Mouse (Mus musculus) brain, adult 2 months (tissue): ENCODE results near the gene Hist1h3b.
A peak's percentile ranks its signal among the peaks of the same experiment; 100 is the strongest.
"Not testable (repeated sequence)": the region's sequence is repeated elsewhere in the genome, so short reads cannot be mapped to it uniquely, and the experiment has no call there.

Experiments
- DNase-seq: peaks from one replicate; pipeline ENCODE4 v3.0.0; 2011; ENCODE audit warnings: low read depth, low spot score

The Hist1h3b gene

DNA sequence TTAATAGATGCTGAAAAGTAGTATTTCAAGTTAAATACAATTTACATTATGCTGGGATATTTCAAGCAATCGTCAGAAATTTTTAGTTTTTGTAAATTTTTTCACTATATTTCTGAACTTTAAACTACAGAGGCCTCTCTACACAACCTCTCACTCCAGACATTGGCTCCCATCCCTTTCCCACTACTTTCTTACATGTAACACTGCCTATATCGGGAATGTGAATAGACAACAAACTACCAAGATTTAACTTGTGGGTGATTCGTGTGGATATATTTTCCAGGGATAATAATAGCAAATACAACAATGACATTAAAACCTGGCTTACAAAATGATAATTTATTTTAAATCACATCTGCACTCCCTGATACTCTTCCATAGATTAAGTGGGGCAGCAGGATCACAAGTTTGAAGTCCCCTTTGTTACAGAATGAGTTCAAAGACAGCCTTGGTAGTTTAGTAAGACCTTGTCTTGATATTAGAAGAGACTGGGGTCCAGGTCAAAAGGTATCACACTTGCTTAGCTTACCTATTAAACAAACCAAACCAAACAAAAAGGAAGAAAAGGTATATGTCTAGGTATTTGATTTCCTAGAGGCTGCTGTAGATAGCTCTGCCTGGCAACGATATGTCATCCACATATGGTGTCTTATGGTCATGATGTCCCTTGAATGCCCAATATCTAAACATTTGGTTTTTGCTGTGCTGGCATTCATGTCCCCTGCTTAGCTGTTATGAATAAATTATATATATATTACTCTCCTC lies 1.4 kb downstream of the Hist1h3b start:
- no peak for DNase-seq

DNA sequence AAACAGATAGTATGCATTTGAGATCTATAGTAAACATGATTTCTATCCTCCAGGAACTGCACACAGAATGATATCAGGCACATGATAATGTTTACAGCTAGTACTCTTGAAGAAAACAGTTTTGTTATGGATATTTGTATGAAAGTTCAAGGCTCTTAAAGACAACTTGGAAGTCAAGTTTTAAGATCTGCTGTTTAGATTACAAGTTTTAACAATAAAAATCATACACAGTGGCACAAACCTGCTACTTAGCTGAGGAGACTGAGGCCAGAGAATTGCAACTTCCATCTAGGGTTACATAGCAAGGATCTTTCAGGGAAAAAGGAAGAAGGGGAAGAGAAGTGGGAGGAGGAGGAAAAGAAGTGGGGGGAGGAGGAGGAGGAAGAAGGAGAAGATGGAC lies 2.9 kb downstream of the Hist1h3b start:
- DNase-seq = no peak

DNA sequence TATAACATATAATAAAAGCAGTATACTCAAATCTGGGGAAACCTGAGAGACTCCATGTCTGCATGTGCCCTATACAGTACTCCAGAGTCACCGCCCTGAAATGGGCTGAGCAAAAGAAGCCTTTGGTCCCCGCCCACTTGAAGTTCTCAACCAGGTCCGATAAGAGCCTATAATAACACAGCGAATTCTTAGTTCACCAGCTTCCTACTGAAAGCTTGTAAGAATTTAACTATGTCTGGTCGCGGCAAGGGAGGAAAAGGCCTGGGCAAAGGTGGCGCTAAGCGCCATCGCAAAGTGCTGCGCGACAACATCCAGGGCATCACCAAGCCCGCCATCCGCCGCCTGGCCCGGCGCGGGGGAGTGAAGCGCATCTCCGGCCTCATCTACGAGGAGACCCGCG lies 4.7 kb downstream of the Hist1h3b start, which contains the start of gene Hist1h4b:
Gene Hist1h4b (plus strand): TSS at position 224 of the 400 bp plus-strand sequence.
- peak; percentile 98 for DNase-seq

DNA sequence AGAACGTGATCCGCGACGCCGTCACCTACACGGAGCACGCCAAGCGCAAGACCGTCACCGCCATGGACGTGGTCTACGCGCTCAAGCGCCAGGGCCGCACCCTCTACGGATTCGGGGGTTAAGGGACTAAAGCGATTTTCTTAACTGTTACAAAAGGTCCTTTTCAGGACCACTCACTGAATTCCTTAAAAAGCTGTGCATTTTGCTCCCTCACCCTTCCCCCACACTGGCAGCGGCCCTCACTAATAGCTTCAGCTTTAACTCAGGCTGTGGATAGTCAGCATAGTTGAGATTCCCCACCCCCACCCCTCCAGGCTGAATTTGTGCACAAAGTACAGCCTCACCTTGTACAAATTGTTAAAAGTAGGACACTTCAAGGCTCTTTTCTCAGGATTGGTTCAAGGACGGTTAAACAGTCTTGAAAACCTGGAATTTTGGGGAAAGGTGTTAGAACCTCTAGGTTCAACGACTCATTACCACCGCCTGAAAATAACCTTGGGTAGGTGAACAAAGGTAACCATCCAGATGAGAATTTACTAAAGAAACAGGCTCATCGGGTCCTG lies 5.2 kb downstream of the Hist1h3b start:
- DNase-seq = peak; percentile 42

DNA sequence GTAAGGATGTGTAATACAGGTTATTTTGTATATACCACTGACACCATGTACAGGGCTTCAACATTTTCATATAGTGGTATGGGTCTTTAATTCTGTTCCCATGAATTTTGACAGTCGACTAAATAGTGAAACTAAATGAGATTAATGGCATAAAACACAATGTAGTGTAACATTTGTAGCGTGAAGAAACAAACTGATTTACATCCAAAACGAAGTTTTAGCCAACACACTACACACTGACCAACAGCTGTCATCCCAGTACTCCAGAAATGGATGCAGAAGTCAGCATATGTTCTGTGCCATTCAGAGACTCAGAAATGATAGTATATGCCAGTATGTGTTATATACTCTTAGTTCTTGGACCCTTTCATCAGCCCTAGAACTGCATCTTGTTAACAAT lies 5.9 kb downstream of the Hist1h3b start:
- no peak for DNase-seq

DNA sequence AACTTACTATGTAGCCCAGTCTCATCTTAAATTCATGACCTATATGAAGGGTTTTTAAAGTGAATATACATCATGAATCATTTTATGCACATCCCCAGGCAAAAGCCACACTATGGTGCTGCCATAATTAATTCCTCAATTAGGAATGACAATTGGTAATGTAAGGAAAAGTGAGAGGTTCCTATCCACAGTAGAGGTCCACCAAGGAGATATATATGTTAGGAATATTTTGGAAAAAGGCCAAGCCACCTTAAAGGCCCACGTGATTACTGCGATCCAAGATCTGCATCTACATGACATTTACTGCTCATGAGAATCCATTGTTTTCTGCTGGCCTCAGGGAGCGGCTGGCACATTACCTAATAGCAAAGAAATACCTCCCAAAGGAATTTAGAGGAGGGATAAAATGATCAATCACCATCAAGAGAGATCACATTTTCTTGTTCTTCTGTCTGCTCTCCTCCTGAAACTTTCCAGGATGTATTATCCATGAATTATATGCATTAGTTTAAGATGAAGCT lies 7.2 kb downstream of the Hist1h3b start:
- no peak for DNase-seq

DNA sequence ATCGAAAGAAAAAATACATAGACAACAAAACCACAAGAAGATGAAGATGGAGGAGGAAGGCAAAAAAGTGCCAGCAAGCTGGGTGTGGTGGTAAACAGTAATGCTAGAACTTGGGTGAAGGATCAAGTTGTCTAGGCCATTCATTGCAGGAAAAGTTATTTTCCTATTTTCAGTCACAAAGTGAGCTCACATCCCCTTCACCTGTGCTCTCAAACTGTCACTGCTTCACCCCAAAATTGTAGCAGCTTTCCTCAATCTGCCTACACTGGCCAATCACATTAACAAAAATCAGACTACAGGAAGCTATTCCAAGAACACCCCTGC lies 7.8 kb downstream of the Hist1h3b start:
- no peak for DNase-seq

DNA sequence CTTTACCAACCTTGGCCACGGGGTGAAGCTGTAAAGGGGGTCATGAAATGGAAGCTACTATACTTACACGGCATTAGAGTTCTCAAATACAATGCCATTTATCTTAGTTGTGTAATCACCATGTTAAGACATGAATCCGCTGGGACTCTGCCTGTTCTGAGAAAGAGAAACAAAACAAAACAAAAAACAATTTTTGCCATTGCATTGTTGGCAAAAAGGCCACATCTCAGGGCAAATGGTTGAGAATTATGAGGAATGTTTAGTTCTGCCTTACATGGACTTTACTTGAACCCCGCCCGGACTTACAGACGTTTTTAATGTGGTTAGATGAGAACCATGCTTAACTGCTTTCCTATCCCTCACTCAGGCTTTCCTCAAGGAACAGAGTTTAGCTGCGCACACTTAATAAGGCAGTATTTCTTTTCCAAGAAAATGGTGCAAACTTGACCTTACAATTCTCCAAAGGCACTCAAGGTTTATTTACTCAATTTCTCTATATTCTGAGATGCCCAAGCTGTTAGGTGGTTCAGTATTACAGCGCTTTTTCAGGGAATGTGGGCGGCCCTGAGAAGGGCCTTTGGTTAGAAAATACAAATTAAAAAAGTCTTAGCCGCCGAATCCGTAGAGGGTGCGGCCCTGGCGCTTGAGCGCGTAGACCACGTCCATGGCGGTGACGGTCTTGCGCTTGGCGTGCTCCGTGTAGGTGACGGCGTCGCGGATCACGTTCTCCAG lies 8.3 kb downstream of the Hist1h3b start:
- peak; percentile 22 for DNase-seq

DNA sequence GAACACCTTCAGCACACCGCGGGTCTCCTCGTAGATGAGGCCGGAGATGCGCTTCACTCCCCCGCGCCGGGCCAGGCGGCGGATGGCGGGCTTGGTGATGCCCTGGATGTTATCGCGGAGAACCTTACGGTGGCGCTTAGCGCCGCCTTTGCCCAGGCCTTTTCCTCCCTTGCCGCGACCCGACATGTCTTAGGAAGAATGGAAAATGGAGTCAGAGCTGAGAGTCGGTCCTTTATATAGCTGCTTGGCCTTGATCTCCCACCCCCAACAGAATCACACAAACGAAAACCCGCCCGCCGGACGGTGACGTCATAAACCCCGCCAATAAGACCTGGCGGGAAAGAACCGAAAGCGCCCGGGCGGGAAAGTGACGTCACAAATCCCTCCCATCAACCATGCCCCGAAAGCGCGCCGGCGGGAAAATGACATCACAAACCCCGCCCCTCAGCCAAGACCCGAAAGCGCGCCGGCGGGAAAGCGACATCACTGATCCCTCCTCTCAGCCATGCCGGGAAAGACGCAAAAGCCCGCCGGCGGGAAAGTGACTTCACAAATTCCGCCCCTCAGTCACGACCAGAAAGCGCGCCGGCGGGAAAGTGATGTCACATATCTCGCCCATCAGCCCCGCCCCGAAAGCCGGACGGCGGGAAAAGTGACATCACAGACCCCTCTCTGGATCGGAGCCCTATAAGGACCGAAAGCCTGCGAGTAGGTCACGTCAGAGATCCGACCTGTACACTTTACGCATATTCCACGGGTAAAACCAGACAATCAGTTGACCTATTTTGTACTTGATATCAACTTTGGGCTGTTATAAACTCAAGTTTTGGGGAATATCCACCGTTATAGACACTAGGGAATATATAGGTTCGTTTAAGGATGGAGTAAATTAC lies 9.2 kb downstream of the Hist1h3b start, which contains the start of gene Hist1h4a:
Gene Hist1h4a (minus strand): TSS at position 259 of the 893 bp plus-strand sequence.
- peak; percentile 99 for DNase-seq

DNA sequence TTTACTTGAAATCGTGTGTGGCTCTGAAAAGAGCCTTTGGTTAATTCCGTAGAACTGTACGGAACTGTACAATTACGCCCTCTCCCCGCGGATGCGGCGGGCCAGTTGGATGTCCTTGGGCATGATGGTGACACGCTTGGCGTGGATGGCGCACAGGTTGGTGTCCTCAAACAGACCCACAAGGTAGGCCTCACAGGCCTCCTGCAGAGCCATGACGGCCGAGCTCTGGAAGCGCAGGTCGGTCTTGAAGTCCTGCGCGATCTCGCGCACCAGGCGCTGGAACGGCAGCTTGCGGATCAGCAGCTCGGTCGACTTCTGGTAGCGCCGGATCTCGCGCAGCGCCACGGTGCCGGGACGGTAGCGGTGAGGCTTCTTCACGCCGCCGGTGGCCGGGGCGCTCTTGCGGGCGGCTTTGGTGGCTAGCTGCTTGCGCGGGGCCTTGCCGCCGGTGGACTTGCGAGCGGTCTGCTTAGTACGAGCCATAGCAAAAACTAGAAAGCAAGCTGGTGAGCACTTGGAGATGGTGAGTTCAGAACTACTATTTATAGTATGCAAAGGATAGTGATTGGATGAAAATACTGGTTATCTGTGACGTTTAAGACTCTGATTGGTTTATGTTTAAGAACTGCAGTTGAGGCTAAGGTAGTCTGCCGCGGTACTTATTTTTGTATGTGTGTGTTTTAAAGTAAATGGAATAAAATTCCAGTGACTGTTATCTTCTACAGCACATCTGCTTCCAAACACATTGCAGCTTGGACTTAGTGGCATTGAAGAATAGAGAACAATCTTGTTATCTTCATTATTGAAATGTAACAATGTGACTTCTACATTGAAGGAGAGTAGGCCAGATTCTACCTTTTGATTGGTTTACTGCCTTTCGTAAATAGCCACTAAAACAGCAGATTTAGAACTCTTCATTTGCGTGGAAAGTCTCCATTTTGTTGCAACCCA lies 10.1 kb downstream of the Hist1h3b start, which contains the start of gene Hist1h3a:
Gene Hist1h3a (minus strand): TSS at position 516 of the 951 bp plus-strand sequence.
- peak; percentile 95 for DNase-seq

DNA sequence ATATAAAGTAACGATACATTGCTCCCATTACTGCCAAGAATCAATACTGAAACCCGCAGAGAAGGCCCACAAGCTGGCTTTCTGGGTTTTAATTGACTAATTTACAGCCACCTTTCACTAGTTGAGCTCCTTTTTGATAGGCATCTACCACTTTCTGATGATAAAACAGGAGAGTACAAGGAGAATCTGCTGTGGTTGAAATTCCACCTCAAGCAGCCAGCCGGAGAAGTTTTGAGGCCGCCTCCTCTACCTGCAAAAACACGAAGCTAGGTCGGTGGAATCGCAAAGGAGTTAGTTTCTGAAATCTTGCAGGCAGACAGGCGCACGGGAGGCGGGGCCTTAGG lies 11.1 kb downstream of the Hist1h3b start:
- DNase-seq = no peak

DNA sequence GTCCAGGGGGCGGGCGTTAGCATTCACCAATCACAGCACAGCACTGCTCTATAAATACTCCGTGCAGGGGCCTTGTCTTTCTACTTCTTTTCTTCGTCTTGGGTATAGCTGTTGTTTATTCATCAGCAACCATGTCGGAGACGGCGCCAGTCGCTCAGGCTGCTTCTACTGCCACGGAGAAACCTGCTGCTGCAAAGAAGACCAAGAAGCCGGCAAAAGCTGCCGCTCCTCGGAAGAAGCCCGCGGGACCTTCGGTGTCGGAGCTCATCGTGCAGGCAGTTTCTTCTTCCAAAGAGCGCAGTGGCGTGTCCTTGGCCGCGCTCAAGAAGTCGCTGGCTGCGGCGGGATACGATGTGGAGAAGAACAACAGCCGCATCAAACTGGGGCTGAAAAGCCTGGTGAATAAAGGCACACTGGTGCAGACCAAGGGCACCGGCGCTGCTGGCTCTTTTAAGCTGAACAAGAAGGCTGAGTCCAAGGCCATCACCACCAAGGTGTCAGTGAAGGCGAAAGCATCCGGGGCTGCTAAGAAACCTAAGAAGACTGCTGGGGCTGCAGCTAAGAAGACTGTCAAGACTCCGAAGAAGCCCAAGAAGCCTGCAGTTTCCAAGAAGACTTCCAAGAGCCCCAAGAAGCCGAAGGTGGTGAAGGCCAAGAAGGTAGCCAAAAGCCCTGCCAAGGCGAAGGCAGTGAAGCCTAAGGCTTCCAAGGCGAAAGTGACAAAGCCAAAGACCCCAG lies 11.7 kb downstream of the Hist1h3b start, which contains the start of gene Hist1h1a:
Gene Hist1h1a (plus strand): TSS at position 81 of the 738 bp plus-strand sequence.
- DNase-seq = peak; percentile 96

DNA sequence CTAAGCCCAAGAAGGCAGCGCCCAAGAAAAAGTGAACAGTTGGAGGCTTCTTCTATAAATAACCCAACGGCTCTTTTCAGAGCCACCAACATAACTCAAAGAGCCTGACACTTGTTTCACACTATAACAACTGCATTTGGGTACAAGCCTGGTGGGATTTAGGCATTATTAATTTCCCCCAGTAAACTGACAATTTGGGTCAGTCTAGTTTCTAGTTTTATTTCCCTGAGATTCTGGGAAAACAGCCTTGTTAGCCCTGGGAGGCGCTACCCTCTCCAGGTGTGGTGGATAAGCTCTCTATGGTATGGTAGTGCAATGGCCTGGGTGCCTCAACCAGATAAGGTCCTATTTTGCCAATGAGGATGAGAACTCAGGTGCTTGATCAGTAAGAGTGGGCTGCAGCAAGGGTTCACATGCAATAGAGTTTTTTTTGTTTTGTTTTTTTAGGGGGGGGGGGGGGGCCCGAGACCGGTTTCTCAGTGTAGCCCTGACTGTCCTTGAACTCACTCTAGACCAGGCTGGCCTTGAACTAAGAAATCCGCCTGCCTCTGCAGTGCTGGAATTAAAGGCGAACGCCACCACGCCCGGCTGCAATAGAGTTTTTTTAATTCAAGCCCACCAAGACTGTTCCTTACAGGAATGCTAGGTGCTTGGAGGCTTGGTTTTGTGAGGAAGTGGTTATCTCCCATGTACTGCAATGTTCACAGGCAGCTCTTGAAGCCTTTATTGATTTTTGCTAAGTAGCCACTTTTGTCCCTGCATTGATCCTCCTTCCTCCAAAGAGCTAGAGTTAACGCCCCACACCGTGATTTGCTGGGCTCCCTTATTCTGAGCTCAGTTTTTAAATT lies 12.5 kb downstream of the Hist1h3b start:
- no peak for DNase-seq

DNA sequence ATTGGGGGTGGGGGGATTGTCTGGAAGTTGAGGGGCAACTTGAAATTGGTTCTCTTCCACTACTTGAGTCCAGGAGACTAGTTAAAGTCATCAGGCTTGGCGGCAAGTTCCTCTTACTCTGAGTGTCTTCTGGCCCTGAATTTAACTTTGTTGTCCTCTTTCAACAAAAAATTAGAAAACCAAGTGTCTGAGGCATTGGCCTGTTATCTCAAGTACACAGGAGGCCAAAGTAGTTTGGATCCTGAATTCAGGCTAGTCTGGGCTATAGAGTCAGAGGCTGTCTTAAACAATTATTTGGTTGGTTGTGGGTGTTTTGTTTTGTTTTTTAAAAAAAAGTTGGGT lies 13.1 kb downstream of the Hist1h3b start:
- no peak for DNase-seq

DNA sequence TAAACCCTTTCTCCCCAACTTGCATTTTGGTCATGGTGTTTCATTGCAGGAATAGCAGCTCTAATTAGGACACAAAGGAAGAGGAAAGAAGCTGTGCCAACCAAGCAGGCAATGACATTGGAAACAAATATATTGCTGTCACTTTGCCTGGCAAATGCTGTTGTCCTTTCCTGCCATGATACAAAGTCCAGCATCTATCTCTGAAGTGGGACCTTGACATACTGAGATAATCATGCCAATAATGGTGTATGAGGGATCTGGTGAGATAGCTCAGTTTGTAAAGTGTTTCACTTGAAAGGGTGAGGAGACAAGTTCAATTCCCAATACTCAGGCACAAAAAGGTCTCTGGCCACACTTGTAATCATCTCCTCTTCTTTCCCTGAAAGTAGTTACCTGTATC lies 14.7 kb downstream of the Hist1h3b start:
- no peak for DNase-seq

DNA sequence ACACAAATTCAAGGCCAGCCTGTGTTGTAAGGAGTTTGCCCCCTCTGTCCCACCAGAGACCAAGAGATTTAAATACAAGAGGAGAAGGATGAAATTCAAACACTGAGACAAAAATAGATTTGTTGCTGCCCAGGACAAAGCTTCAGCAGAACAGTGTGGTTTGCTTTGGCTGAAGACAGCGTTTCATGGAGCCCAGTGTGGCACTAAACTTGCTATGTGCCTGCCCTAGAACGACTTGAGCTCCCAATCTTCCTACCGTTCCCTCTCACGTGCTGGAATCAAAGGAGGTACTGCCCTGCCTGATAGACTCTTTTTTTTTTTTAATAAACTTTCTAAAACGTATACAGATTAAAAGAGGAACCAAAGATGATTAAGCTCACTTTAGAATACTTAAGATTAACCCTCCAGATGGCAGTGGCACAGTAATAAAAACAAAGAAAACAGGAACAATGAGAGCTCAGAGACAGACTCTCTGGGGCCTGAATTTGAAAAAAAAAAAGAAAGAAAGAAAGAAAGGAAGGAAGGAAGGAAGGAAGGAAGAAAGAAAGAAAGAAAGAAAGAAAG lies 16.8 kb downstream of the Hist1h3b start:
- no peak for DNase-seq

DNA sequence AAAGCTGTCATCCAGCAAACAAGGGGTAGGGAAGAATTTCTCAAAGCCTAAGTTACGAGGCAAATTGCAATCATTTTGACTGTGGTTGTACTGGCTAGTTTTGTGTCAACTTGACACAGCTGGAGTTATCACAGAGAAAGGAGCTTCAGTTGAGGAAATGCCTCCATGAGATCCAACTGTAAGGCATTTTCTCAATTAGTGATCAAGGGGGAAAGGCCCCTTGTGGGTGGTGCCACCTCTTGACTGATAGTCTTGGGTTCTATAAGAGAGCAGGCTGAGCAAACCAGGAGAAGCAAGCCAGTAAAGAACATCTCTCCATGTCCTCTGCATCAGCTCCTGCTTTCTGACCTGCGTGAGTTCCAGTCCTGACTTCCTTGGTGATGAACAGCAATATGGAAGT lies 17.5 kb downstream of the Hist1h3b start, which contains the start of gene Trim38:
Gene Trim38 (plus strand): TSS at position 301 of the 400 bp plus-strand sequence.
- not testable (repeated sequence) for DNase-seq
